Comparison of ENCODE assay signal across 12 mouse cellular contexts in genomic region chr8:121607661-121608060, GRCm38 (mm10). TPM values are rescaled to one million over a fixed set of nuclear protein-coding genes. Genes with fewer than 3 reads are reported as not detected.
DNase-seq lines count a peak whose midpoint lies in the region; ATAC-seq and TF ChIP-seq lines count a peak whose summit lies in the region.
"Had no signal": no experiment of that assay in that cellular context is flagged by ENCODE, and none has a peak within 500 bp of the region (broad histone marks: within the 10 kb centered on the region; RNA-seq: fewer than 3 reads in every experiment).

No protein-coding gene starts in this region.

- no peak overlapping the region for H3K27ac ChIP-seq in intestine, postnatal 0 days (ENCODE audit: low read depth, low read length)
- no peak overlapping the region for H3K27ac ChIP-seq in intestine, embryonic 16.5 days (ENCODE audit: low read length)
- no peak overlapping the region for H3K27ac ChIP-seq in MEL (ENCODE audit: control insufficient read depth, low read depth, low read length)

- WGBS in intestine, postnatal 0 days: 83% methylated on average over 5 of the region's 5 CpGs
- 79% methylated on average over 5 of the region's 5 CpGs for WGBS in intestine, embryonic 16.5 days

- H3K9me3 ChIP-seq in intestine, postnatal 0 days (ENCODE audit: control insufficient read depth): no peaks in the 10 kb centered on the region
- no peaks in the 10 kb centered on the region for H3K9me3 ChIP-seq in intestine, embryonic 16.5 days (ENCODE audit: control insufficient read depth, low read length)
- H3K9me3 ChIP-seq in MEL (replicated peaks; ENCODE audit: insufficient read depth, low read length): no peaks in the 10 kb centered on the region

- H3K79me2 ChIP-seq in MEL (ENCODE audit: control insufficient read depth, insufficient read depth, low read length, poor library complexity): no peaks in the 10 kb centered on the region

- no peak overlapping the region for H3K4me2 ChIP-seq in intestine, postnatal 0 days (replicated peaks; ENCODE audit: low read depth)
- no peak overlapping the region for H3K4me2 ChIP-seq in intestine, embryonic 16.5 days (ENCODE audit: low read depth, low read length)

- peaks cover 72% of the 10 kb centered on the region for H3K36me3 ChIP-seq in intestine, postnatal 0 days (ENCODE audit: control insufficient read depth, insufficient read depth)
- H3K36me3 ChIP-seq in intestine, embryonic 16.5 days (ENCODE audit: control insufficient read depth, insufficient read depth, low read length): peaks cover 30% of the 10 kb centered on the region
- no peaks in the 10 kb centered on the region for H3K36me3 ChIP-seq in MEL (ENCODE audit: control insufficient read depth in 1 of 2, insufficient read depth in 2 of 2, low read length in 2 of 2)

- peak; percentile 39 for DNase-seq in lung, postnatal 36 days
- no peak for DNase-seq in lung, adult 18-20 months
- no peak for DNase-seq in MEL (ENCODE audit: low read depth, low spot score)
- DNase-seq in retina, postnatal 1 day: peak; percentile 54
- no peak for DNase-seq in frontal cortex, postnatal 25 days (ENCODE audit: low spot score in 2 of 2)
- DNase-seq: adrenal gland, adult 2 months; kidney, adult 8-10 months; spleen, adult 18-20 months had no signal

- TF ChIP-seq POLR2A in MEL (IDR thresholded peaks at IDR 0.05; ENCODE audit: control insufficient read depth in 1 of 2, insufficient read depth in 1 of 2, low read depth in 1 of 2, low read length in 2 of 2, poor library complexity in 1 of 2): no peak

- TF ChIP-seq RAD21 in MEL (IDR thresholded peaks at IDR 0.05; ENCODE audit: low read depth, low read length): no peak

- no peak for ATAC-seq in intestine, postnatal 0 days
- no peak for ATAC-seq in intestine, embryonic 16.5 days
- no peak for ATAC-seq in frontal cortex, adult (ENCODE audit: low TSS enrichment)

- no peak overlapping the region for H3K4me3 ChIP-seq in intestine, postnatal 0 days (ENCODE audit: low read depth, low read length)
- H3K4me3 ChIP-seq in intestine, embryonic 16.5 days (ENCODE audit: low read length): no peak overlapping the region
- no peak overlapping the region for H3K4me3 ChIP-seq in MEL (ENCODE audit: control insufficient read depth in 1 of 2, insufficient read depth in 1 of 2, low read depth in 2 of 2, low read length in 2 of 2)
- H3K4me3 ChIP-seq: myocyte had no signal

- TF ChIP-seq CTCF in intestine, postnatal 0 days (IDR thresholded peaks at IDR 0.05; ENCODE audit: low read depth): peak; percentile 75
- peak; percentile 9 to 44 (median 19); a peak in 3 of 6 replicates for TF ChIP-seq CTCF in MEL (IDR thresholded peaks at IDR 0.05 in 2 of 3, conservative IDR thresholded peaks at IDR 0.05 in 1 of 3; ENCODE audit: control insufficient read depth in 1 of 3, insufficient read depth in 1 of 3, low read depth in 2 of 3, low read length in 3 of 3, poor library complexity in 1 of 3, severe bottlenecking in 1 of 3)

- no peaks in the 10 kb centered on the region for H3K27me3 ChIP-seq in intestine, postnatal 0 days (replicated peaks; ENCODE audit: control insufficient read depth, insufficient read depth, low read length)
- no peaks in the 10 kb centered on the region for H3K27me3 ChIP-seq in intestine, embryonic 16.5 days (replicated peaks; ENCODE audit: control insufficient read depth, insufficient read depth, low read length)
- no peaks in the 10 kb centered on the region for H3K27me3 ChIP-seq in MEL (ENCODE audit: control insufficient read depth in 1 of 2, insufficient read depth in 2 of 2, low read length in 2 of 2)

- no peak for TF ChIP-seq EP300 in MEL (IDR thresholded peaks at IDR 0.05; ENCODE audit: low read depth in 1 of 2, low read length in 2 of 2)

- H3K9ac ChIP-seq in intestine, postnatal 0 days (ENCODE audit: low read depth, low read length): no peak overlapping the region
- no peak overlapping the region for H3K9ac ChIP-seq in intestine, embryonic 16.5 days (ENCODE audit: low read depth, low read length)
- no peak overlapping the region for H3K9ac ChIP-seq in MEL (ENCODE audit: control insufficient read depth, low read depth, low read length, poor library complexity, severe bottlenecking)

- no peaks in the 10 kb centered on the region for H3K4me1 ChIP-seq in intestine, postnatal 0 days (replicated peaks; ENCODE audit: control insufficient read depth, insufficient read depth, low read length)
- no peaks in the 10 kb centered on the region for H3K4me1 ChIP-seq in intestine, embryonic 16.5 days (ENCODE audit: control insufficient read depth, insufficient read depth, low read length)
- no peaks in the 10 kb centered on the region for H3K4me1 ChIP-seq in MEL (ENCODE audit: control insufficient read depth in 1 of 2, insufficient read depth in 2 of 2, low read length in 2 of 2)

TF ChIP-seq in MEL, 35 proteins besides CTCF, POLR2A, EP300 and RAD21:
- TF ChIP-seq MAFK (IDR thresholded peaks at IDR 0.05; ENCODE audit: borderline replicate concordance, low read depth, low read length): no peak
- no peak for TF ChIP-seq JUND (IDR thresholded peaks at IDR 0.05; ENCODE audit: low read depth, low read length)
- TF ChIP-seq ELF1 (IDR thresholded peaks at IDR 0.05; ENCODE audit: low read depth, low read length): no peak
- TF ChIP-seq MAX (IDR thresholded peaks at IDR 0.05; ENCODE audit: low read length): no peak
- no peak for TF ChIP-seq TCF12 (IDR thresholded peaks at IDR 0.05; ENCODE audit: low read depth, low read length)
- TF ChIP-seq NRF1 (IDR thresholded peaks at IDR 0.05; ENCODE audit: insufficient read depth, low read depth, low read length, poor library complexity, severe bottlenecking): no peak
- no peak for TF ChIP-seq SMC3 (IDR thresholded peaks at IDR 0.05; ENCODE audit: low read depth, low read length)
- TF ChIP-seq USF2 (IDR thresholded peaks at IDR 0.05; ENCODE audit: borderline replicate concordance in 1 of 2, insufficient read depth in 1 of 2, low read depth in 1 of 2, low read length in 2 of 2): no peak
- TF ChIP-seq GABPA (IDR thresholded peaks at IDR 0.05; ENCODE audit: low read depth, low read length): no peak
- no peak for TF ChIP-seq TAL1 (IDR thresholded peaks at IDR 0.05; ENCODE audit: low read length)
- TF ChIP-seq TBP (IDR thresholded peaks at IDR 0.05; ENCODE audit: low read depth, low read length): no peak
- TF ChIP-seq ZMIZ1 (IDR thresholded peaks at IDR 0.05; ENCODE audit: low read depth, low read length): no peak
- no peak for TF ChIP-seq ZKSCAN1 (IDR thresholded peaks at IDR 0.05; ENCODE audit: low read depth, low read length)
- TF ChIP-seq POLR2AphosphoS2 (IDR thresholded peaks at IDR 0.05; ENCODE audit: low read length): no peak
- TF ChIP-seq GATA1 (IDR thresholded peaks at IDR 0.05; ENCODE audit: low read depth, low read length): no peak
- no peak for TF ChIP-seq ZNF384 (IDR thresholded peaks at IDR 0.05; ENCODE audit: low read depth, low read length)
- TF ChIP-seq MYB (IDR thresholded peaks at IDR 0.05; ENCODE audit: low read depth, low read length): no peak
- TF ChIP-seq ZC3H11A (IDR thresholded peaks at IDR 0.05; ENCODE audit: low read depth, low read length): no peak

RNA-seq across cellular contexts. Expression of gene Map1lc3b, which starts 17.5 kb away (rescaled TPM):
- 264 and 267 TPM in 2 replicates for polyA plus RNA-seq in intestine, postnatal 0 days (2015; fragmentation: Nextera tagmentation; extraction: Ambion mirVana)
- polyA plus RNA-seq in intestine, embryonic 16.5 days (2015; fragmentation: Nextera tagmentation; extraction: Ambion mirVana): 190 and 192 TPM in 2 replicates
- 56.4 and 61.0 TPM in 2 replicates for total RNA-seq in MEL (2012; rRNA removed)
- 10 to 100 TPM in 1 of 2 experiments, not detected in 1; 68.8 TPM for polyA plus RNA-seq in MEL (2012; ENCODE audit: insufficient read depth in 1 of 2, insufficient read length in 2 of 2, low read depth in 1 of 2, low replicate concordance in 2 of 2, missing spikeins in 1 of 2)

RNA-seq across cellular contexts. Expression of gene Fbxo31, which starts 29.1 kb away (rescaled TPM):
- polyA plus RNA-seq in intestine, postnatal 0 days (2015; fragmentation: Nextera tagmentation; extraction: Ambion mirVana): 4.5 and 5.6 TPM in 2 replicates
- 8.6 and 10.6 TPM in 2 replicates for polyA plus RNA-seq in intestine, embryonic 16.5 days (2015; fragmentation: Nextera tagmentation; extraction: Ambion mirVana)
- total RNA-seq in MEL (2012; rRNA removed): 13.9 and 16.0 TPM in 2 replicates
- polyA plus RNA-seq in MEL (2012; ENCODE audit: insufficient read depth in 1 of 2, insufficient read length in 2 of 2, low read depth in 1 of 2, low replicate concordance in 2 of 2, missing spikeins in 1 of 2): 10 to 100 TPM in 1 of 2 experiments, not detected in 1; 35.3 TPM

RNA-seq across cellular contexts. Expression of gene Zcchc14, which starts 45.0 kb away (rescaled TPM):
- polyA plus RNA-seq in intestine, postnatal 0 days (2015; fragmentation: Nextera tagmentation; extraction: Ambion mirVana): 6.9 and 8.3 TPM in 2 replicates
- 7.7 and 9.5 TPM in 2 replicates for polyA plus RNA-seq in intestine, embryonic 16.5 days (2015; fragmentation: Nextera tagmentation; extraction: Ambion mirVana)
- total RNA-seq in MEL (2012; rRNA removed): 0.04 TPM in 1 of 2 replicates, not detected in the other
- under 1 TPM in 1 of 2 experiments, not detected in 1; 0.11 TPM for polyA plus RNA-seq in MEL (2012; ENCODE audit: insufficient read depth in 1 of 2, insufficient read length in 2 of 2, low read depth in 1 of 2, low replicate concordance in 2 of 2, missing spikeins in 1 of 2)

Comparison
In these comparisons a context has a peak if more than half of its experiments do, and no peak if none do; other contexts are left out.
1. DNase-seq: peak in lung, postnatal 36 days (single experiment) and retina, postnatal 1 day (single experiment); none in lung, adult 18-20 months (0 of 2), MEL (single experiment) and frontal cortex, postnatal 25 days (0 of 2).